Comparison of ENCODE assay signal across 8 mouse cellular contexts in genomic region chr11:44330851-44331773, GRCm38 (mm10).
DNase-seq lines count a peak whose midpoint lies in the region; ATAC-seq and TF ChIP-seq lines count a peak whose summit lies in the region.

No protein-coding gene starts in this region.

- TF ChIP-seq POLR2A in bone marrow macrophage, adult 2 months (IDR thresholded peaks at IDR 0.05; ENCODE audit: borderline replicate concordance, low read depth, low read length), result no peak

- 0 out of 2 replicates have a peak, but pooled peaks cover 5% of the 10 kb centered on the region for H3K27me3 ChIP-seq in embryonic facial prominence, embryonic 13.5 days
- no peaks in the 10 kb centered on the region for H3K27me3 ChIP-seq in hindbrain, embryonic 12.5 days

- H3K4me2 ChIP-seq in embryonic facial prominence, embryonic 13.5 days, result peak overlapping the region; percentile 33; the same call in 1 of the 2 replicates
- H3K4me2 ChIP-seq in hindbrain, embryonic 12.5 days (replicated peaks), result no peak overlapping the region; the same call in 1 of the 2 replicates

- TF ChIP-seq CTCF in bone marrow macrophage, adult 2 months (IDR thresholded peaks at IDR 0.05; ENCODE audit: low read depth, low read length), result 0 out of 2 replicates have a peak, but pooled peaks have one; percentile 2

- no peaks in the 10 kb centered on the region for H3K4me1 ChIP-seq in bone marrow macrophage, adult 2 months (ENCODE audit: control insufficient read depth, insufficient read depth, low read length)
- H3K4me1 ChIP-seq in embryonic facial prominence, embryonic 13.5 days, result 0 out of 2 replicates have a peak, but pooled peaks cover 4% of the 10 kb centered on the region
- 0 out of 2 replicates have a peak, but pooled peaks cover 2% of the 10 kb centered on the region for H3K4me1 ChIP-seq in hindbrain, embryonic 12.5 days

- ATAC-seq in CD4-positive, CD25-positive, alpha-beta regulatory T cell, adult 4 months, result no peak
- no peak for ATAC-seq in embryonic facial prominence, embryonic 13.5 days (ENCODE audit: insufficient number of reproducible peaks, insufficient read depth, low FRiP score, low TSS enrichment, low read depth)
- peak; percentile 49; the same call in 1 of the 2 replicates for ATAC-seq in hindbrain, embryonic 12.5 days (ENCODE audit: low FRiP score)
- ATAC-seq in megakaryocyte progenitor cell, adult 5-6 weeks (replicated peaks; ENCODE audit: poor library complexity), result peak; percentile 92

- H3K27ac ChIP-seq in bone marrow macrophage, adult 2 months (ENCODE audit: insufficient read depth, low read depth, low read length), result no peak overlapping the region
- H3K27ac ChIP-seq in embryonic facial prominence, embryonic 13.5 days, result no peak overlapping the region
- no peak overlapping the region for H3K27ac ChIP-seq in hindbrain, embryonic 12.5 days

- no peaks in the 10 kb centered on the region for H3K9me3 ChIP-seq in embryonic facial prominence, embryonic 13.5 days
- H3K9me3 ChIP-seq in hindbrain, embryonic 12.5 days (replicated peaks), result no peaks in the 10 kb centered on the region

- WGBS in embryonic facial prominence, embryonic 13.5 days, result 36% methylated on average over 15 of the region's 15 CpGs
- WGBS in hindbrain, embryonic 12.5 days, result 39% methylated on average over 15 of the region's 15 CpGs

- DNase-seq in CD4-positive, CD25-positive, alpha-beta regulatory T cell, adult 2 months (ENCODE audit: low read depth, low spot score), result peak; percentile 75
- peak; percentile 53 for DNase-seq in layer of hippocampus, adult 9-11 months
- DNase-seq in right cerebral cortex, postnatal 36 days (ENCODE audit: low spot score in 2 of 2), result peak; percentile 29 to 37

- no peak overlapping the region for H3K9ac ChIP-seq in embryonic facial prominence, embryonic 13.5 days
- H3K9ac ChIP-seq in hindbrain, embryonic 12.5 days, result no peak overlapping the region

- no peak overlapping the region for H3K4me3 ChIP-seq in bone marrow macrophage, adult 2 months (ENCODE audit: insufficient read depth, low read length)
- no peak overlapping the region for H3K4me3 ChIP-seq in embryonic facial prominence, embryonic 13.5 days
- no peak overlapping the region for H3K4me3 ChIP-seq in hindbrain, embryonic 12.5 days

- H3K36me3 ChIP-seq in embryonic facial prominence, embryonic 13.5 days, result no peaks in the 10 kb centered on the region
- no peaks in the 10 kb centered on the region for H3K36me3 ChIP-seq in hindbrain, embryonic 12.5 days

Comparison
In these comparisons a context has a peak if more than half of its experiments do, and no peak if none do; other contexts are left out.
1. ATAC-seq: peak in hindbrain, embryonic 12.5 days (single experiment) and megakaryocyte progenitor cell, adult 5-6 weeks (single experiment); none in CD4-positive, CD25-positive, alpha-beta regulatory T cell, adult 4 months (single experiment) and embryonic facial prominence, embryonic 13.5 days (single experiment).
2. Peak in every context shown above with its lines, with median percentiles within 50 percentile points of each other: DNase-seq.